Mouse (Mus musculus) neural tube, embryonic 13.5 days (tissue): Measurements from ENCODE around the gene Tmed2. TPM values are rescaled to one million over a fixed set of nuclear protein-coding genes. Genes with fewer than 3 reads are reported as not detected.
A peak's percentile ranks its signal among the peaks of the same experiment; 100 is the strongest.

ENCODE experiments used
- ATAC-seq: fragments of 200-750 bp; cut with Nextera tagmentation; 2 replicates; pipeline ENCODE4 v1.8.0; 2017; ENCODE audit warnings: low read depth, mild to moderate bottlenecking, moderate TSS enrichment, moderate library complexity
- H3K27ac ChIP-seq: fragments of 300-500 bp; sonication (generic); replicated peaks from 2 replicates; pipeline ENCODE4 v1.5.1; 2015; ENCODE audit warnings: moderate library complexity, mild to moderate bottlenecking, inconsistent platforms
- H3K27me3 ChIP-seq: fragments of 300-500 bp; sonication (generic); 2 replicates; pipeline ENCODE4 v1.6.1; 2015; ENCODE audit warnings: mild to moderate bottlenecking, inconsistent platforms
- H3K36me3 ChIP-seq: fragments of 300-500 bp; sonication (generic); 2 replicates; pipeline ENCODE4 v1.6.1; 2015; ENCODE audit warnings: mild to moderate bottlenecking, inconsistent platforms
- H3K4me1 ChIP-seq: fragments of 300-500 bp; sonication (generic); replicated peaks from 2 replicates; pipeline ENCODE4 v1.6.1; 2015; ENCODE audit warnings: inconsistent platforms
- H3K4me2 ChIP-seq: fragments of 300-500 bp; sonication (generic); 2 replicates; pipeline ENCODE4 v1.6.1; 2015; ENCODE audit warnings: inconsistent platforms, mild to moderate bottlenecking, moderate library complexity
- H3K4me3 ChIP-seq: fragments of 300-500 bp; sonication (generic); 2 replicates; pipeline ENCODE4 v1.5.1; 2015; ENCODE audit warnings: mild to moderate bottlenecking, inconsistent platforms
- H3K9ac ChIP-seq: fragments of 300-500 bp; sonication (generic); 2 replicates; pipeline ENCODE4 v1.6.1; 2015; ENCODE audit warnings: moderate library complexity, mild to moderate bottlenecking, inconsistent platforms
- H3K9me3 ChIP-seq: fragments of 300-500 bp; sonication (generic); 2 replicates; pipeline ENCODE4 v1.6.1; 2016; ENCODE audit warnings: inconsistent platforms
- WGBS: fragments of 180-500 bp; shearing (Covaris S2); methylation state at CpG from one replicate; pipeline ENCODE4 v1.1.7; 2015; 5-methylcytosine and 5-hydroxymethylcytosine counted together
- polyA plus RNA-seq: library from polyadenylated mRNA; unstranded; fragments of >200 nt; fragmentation: Nextera tagmentation; extraction: Ambion mirVana; gene quantifications from 2 replicates; pipeline ENCODE4 v1.2.1, GENCODE M21; 2015

The Tmed2 gene
- polyA plus RNA-seq, 1 experiment from 2014 or later: 359 TPM

DNA sequence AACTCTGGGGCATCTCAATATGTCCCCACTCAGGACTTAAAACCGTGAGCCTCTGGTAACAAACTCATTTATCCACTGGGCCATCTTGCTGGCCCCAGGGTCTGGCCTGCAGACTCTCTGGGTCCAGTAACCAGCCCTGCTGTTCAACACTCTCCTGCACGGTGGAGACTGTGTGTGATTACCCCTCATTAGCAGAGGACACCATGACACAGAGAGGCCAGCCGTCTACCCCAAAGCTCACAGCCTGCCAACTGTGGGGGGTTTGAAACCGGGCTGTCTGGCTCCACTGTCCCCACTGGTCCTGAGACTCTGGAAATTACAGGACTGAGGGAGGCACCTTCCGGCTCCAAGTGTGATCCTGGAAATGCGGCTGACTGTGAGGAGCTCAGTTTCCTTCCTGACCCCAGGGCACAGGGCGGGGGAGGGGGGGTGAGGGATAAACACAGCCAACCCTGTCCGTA is 11.3 kb upstream of the Tmed2 start:
- H3K27ac ChIP-seq: peak overlapping the region; percentile 38; the same call in 1 of the 2 replicates
- peak overlapping the region; percentile 81 for H3K4me2 ChIP-seq
- H3K4me3 ChIP-seq: peak overlapping the region; percentile 77
- peaks cover 38% of the 10 kb centered on the region for H3K4me1 ChIP-seq
- ATAC-seq: no peak
- H3K27me3 ChIP-seq: no peaks in the 10 kb centered on the region
- 24% methylated on average over 8 of the region's 8 CpGs for WGBS
- H3K9me3 ChIP-seq: no peaks in the 10 kb centered on the region
- peak overlapping the region; percentile 77 for H3K9ac ChIP-seq
- peaks cover 3% of the 10 kb centered on the region; the same call in 1 of the 2 replicates for H3K36me3 ChIP-seq

DNA sequence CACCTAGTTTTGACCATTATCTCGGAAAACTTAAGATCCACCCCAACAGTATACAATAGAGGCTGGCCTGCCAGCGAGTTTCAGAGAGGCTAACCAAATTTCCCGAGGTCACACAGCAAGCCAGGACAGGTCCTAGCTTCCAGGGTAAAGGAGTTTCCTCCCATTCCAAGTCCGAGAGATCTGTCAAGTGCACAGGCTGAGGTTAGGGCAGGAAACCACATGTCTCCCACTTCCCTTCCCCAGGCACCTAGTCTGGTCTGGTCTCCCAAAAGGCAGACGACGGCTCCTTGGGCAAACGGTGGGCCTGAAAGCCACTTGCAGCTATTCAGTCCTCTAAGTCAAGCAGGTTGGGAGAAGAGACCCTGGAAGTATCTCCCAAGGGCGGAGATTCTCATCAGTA is 10.8 kb upstream of the Tmed2 start:
- H3K36me3 ChIP-seq: peaks cover under 1% of the 10 kb centered on the region; the same call in 1 of the 2 replicates

DNA sequence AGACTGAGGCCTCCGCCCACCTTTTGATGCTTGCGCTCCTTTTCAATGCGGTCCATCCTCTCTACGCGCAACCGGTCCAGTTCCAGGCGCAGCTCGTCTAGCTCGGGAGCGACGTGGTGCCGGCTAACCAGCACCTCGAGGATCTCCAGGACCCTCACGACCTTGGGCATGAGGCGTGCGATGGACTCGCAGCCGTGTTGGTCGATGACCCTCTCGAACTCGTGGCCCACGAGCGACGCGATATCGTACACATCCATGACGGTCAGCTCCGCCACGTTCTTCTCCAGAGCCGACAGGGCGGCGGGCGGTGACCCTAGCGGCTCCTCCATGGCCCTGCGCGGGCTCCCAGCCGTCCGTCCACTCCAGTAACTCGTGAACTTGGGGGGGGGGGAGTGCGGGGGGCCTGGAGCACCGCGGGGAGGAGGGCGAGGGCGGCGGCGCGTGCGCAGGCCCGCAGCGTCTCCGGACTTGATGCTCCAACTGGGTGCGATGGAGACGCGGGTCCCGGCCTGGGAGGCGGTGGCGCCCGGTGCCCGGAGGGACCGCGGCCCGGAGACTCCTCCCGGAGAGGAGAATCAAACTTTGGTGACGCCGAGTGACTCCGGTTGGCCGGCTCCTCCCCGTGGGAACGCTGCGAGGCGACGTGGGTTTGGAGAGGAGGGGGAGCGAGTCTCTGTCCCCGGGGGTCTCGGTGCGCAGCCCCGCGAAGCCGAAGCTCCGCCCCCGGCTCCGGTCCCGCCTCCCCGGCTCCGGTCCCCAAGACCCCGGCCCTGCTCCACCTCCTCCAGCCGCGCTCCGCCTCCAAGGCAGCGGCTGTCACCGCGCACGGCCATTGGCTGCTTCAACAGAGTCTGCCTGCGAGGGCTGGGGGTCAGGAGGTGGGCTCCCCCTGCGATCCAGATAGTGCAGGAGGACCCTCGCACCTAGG is 9.6 kb upstream of the Tmed2 start, which contains the start of gene Rilpl1:
Rilpl1 (minus strand) TSS at position 737 of the 928 bp plus-strand sequence.
- Histone ChIP-seq H3K36me3 (no peaks in the 10 kb centered on the region), H3K9me3 (no peaks in the 10 kb centered on the region), H3K9ac (peak within 1 kb of the TSS; percentile 77), H3K27me3 (no peaks in the 10 kb centered on the region), H3K4me2 (peak within 1 kb of the TSS; percentile 81), H3K4me1 (peaks cover 38% of the 10 kb centered on the region), H3K27ac (peak within 1 kb of the TSS; percentile 84), H3K4me3 (peak within 1 kb of the TSS; percentile 77)
- ATAC-seq: peak; percentile 93
- under 1% methylated on average over 89 of the region's 96 CpGs for WGBS

More for the DNA sequence above, 10.8 kb upstream of the Tmed2 start:
- Histone ChIP-seq H3K4me3 (peak overlapping the region; percentile 77), H3K27me3 (no peaks in the 10 kb centered on the region), H3K9ac (peak overlapping the region; percentile 77), H3K4me1 (peaks cover 38% of the 10 kb centered on the region), H3K4me2 (peak overlapping the region; percentile 81), H3K27ac (no peak overlapping the region), H3K9me3 (no peaks in the 10 kb centered on the region)
- no peak for ATAC-seq
- WGBS: 63% methylated on average over 8 of the region's 8 CpGs

- Histone ChIP-seq H3K4me2 (peak overlapping the region; percentile 81), H3K27me3 (no peaks in the 10 kb centered on the region), H3K9me3 (no peaks in the 10 kb centered on the region), H3K4me1 (peaks cover 39% of the 10 kb centered on the region), H3K4me3 (peak overlapping the region; percentile 77), H3K36me3 (no peaks in the 10 kb centered on the region), H3K9ac (peak overlapping the region; percentile 77), H3K27ac (peak overlapping the region; percentile 84)
- WGBS: 15% methylated on average over 14 of the region's 14 CpGs
- ATAC-seq: peak; percentile 74
Observed at GRCm38 (mm10) chr5:124531583-124531930, 8.9 kb upstream of the Tmed2 start.

- no peaks in the 10 kb centered on the region for H3K27me3 ChIP-seq
- 0 out of 2 replicates have a peak overlapping the region, but pooled peaks have one; percentile 28 for H3K27ac ChIP-seq
- no peak overlapping the region for H3K4me3 ChIP-seq
- H3K9me3 ChIP-seq: no peaks in the 10 kb centered on the region
- 0 out of 2 replicates have a peak overlapping the region, but pooled peaks have one; percentile 81 for H3K4me2 ChIP-seq
- H3K36me3 ChIP-seq: no peaks in the 10 kb centered on the region
- no peak overlapping the region; the same call in 1 of the 2 replicates for H3K9ac ChIP-seq
- WGBS: 41% methylated on average over 7 of the region's 7 CpGs
- ATAC-seq: no peak
- H3K4me1 ChIP-seq: peaks cover 43% of the 10 kb centered on the region
Observed at GRCm38 (mm10) chr5:124532451-124532850, 8.0 kb upstream of the Tmed2 start.

GRCm38 (mm10) chr5:124535016-124535415 is 5.5 kb upstream of the Tmed2 start:
- H3K27ac ChIP-seq: no peak overlapping the region
- WGBS: 71% methylated on average over 5 of the region's 5 CpGs
- H3K36me3 ChIP-seq: no peaks in the 10 kb centered on the region
- H3K9ac ChIP-seq: no peak overlapping the region
- no peaks in the 10 kb centered on the region for H3K27me3 ChIP-seq
- peaks cover 22% of the 10 kb centered on the region for H3K4me1 ChIP-seq
- no peak for ATAC-seq
- no peak overlapping the region for H3K4me2 ChIP-seq
- no peak overlapping the region for H3K4me3 ChIP-seq
- no peaks in the 10 kb centered on the region for H3K9me3 ChIP-seq

GRCm38 (mm10) chr5:124536776-124537175 is 3.7 kb upstream of the Tmed2 start:
- Histone ChIP-seq H3K9me3 (no peaks in the 10 kb centered on the region), H3K4me1 (peaks cover 16% of the 10 kb centered on the region), H3K36me3 (no peaks in the 10 kb centered on the region), H3K4me3 (peak overlapping the region; percentile 15; the same call in 1 of the 2 replicates), H3K27me3 (no peaks in the 10 kb centered on the region), H3K9ac (peak overlapping the region; percentile 53), H3K27ac (no peak overlapping the region), H3K4me2 (peak overlapping the region; percentile 41)
- 4% methylated on average over 17 of the region's 17 CpGs for WGBS
- no peak for ATAC-seq

DNA sequence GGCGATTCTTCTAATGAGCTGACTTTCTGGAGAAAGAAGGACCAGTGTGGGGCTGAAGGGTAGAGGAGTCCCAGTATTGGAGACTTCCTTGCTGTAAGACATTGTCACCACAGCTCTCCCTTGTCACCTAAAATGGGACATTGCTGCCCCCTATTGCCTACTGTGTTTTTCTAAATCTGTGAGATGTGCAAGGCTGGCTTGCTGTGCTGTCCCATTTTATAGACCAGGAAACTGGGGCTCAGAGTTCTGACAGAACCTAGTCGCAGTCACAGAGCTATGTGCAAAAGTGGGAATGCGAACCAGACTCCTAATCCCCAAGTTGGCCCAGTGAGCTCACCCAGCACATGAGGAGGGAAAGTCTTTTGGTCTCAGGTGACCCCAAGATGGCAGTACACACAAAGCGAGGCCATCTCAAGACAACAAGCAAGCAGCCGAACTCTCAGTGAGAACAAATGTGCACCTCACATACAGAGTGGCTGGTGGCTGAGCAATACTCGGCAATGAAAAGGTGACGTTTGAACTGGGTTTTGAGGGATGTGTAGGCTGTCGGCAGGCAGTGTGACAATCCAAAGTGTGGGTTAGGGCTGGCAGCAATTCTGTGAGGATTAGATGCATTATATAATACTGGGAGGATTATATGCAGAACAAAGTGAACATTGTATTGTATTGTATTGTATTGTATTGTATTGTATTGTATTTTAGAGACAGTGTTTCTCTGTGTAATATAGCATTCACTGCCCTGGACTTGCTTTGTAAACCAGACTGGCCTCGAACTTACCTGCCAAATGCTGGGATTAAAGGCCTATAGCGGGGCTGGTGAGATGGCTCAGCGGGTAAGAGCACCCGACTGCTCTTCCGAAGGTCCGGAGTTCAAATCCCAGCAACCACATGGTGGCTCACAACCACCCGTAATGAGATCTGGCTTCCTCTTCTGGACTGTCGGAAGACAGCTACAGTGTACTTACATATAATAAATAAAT is 1.4 kb upstream of the Tmed2 start:
- WGBS: 80% methylated on average over 16 of the region's 16 CpGs
- H3K9me3 ChIP-seq: no peaks in the 10 kb centered on the region

DNA sequence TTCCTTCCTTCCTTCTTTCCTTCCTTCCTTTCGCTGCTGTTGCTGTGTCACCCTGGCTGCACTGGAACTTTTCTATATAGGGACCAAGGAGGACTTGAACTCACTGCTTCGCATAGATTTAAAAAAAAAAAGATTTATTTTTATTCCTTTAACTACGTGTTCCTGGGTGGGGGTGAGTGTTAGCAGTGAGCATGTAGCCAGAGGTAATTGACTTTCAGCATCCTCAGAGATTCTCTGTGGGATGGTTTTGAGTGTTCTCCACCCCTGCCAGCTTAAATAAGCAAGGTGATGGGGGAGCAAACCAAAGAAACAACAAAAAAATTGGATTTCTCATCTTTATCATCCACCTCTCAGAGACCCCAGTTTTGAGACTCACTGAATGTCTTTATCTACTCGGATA is 590 bp upstream of the Tmed2 start:
- Histone ChIP-seq H3K9ac (no peak overlapping the region), H3K9me3 (no peaks in the 10 kb centered on the region), H3K27ac (peak overlapping the region; percentile 70), H3K27me3 (no peaks in the 10 kb centered on the region), H3K4me3 (peak overlapping the region; percentile 87), H3K4me2 (peak overlapping the region; percentile 38), H3K4me1 (peaks cover 21% of the 10 kb centered on the region), H3K36me3 (peaks cover 18% of the 10 kb centered on the region)
- 76% methylated on average over 4 of the region's 4 CpGs for WGBS
- ATAC-seq: no peak

More for the DNA sequence above, 1.4 kb upstream of the Tmed2 start:
- Histone ChIP-seq H3K4me1 (peaks cover 21% of the 10 kb centered on the region), H3K36me3 (peaks cover 10% of the 10 kb centered on the region), H3K9ac (no peak overlapping the region), H3K4me3 (no peak overlapping the region), H3K27me3 (no peaks in the 10 kb centered on the region), H3K4me2 (no peak overlapping the region), H3K27ac (no peak overlapping the region)
- ATAC-seq: no peak

DNA sequence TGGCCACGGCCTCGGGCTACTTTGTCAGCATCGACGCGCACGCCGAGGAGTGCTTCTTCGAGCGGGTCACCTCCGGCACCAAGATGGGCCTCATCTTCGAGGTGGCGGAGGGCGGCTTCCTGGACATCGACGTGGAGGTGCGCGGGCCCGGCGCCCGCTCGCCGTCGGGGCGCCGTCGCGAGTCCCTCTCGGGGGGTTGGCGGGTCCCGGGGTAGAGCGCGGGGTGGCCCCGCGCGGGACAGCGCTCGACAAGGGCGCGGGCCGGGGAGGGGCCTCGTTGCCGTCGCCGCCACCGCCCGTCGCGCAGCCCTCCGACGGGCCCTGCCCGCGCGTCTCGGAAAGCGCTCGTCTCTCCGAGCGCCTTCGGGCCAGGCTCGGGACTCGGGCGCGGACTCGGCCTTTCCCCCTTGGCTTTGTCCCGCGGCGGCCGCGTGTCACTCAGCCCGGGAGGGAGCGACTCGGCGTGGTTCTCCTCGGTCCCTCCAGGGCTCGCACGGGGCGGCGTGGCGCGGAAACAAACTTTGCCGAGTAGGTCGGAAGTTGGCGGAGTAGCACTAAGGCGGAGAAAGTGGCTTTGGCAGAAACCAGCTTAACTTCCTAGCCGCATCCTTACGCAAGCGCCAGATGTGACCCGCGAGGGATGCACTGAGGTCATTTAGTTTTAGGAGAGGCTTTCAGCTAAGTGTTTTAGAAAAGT is 558 bp downstream of the Tmed2 start:
- Histone ChIP-seq H3K4me3 (peak overlapping the region; percentile 87), H3K4me2 (peak overlapping the region; percentile 84), H3K27ac (peak overlapping the region; percentile 86), H3K27me3 (no peaks in the 10 kb centered on the region), H3K9ac (peak overlapping the region; percentile 88), H3K9me3 (no peaks in the 10 kb centered on the region), H3K4me1 (peaks cover 21% of the 10 kb centered on the region), H3K36me3 (peaks cover 30% of the 10 kb centered on the region)
- under 1% methylated on average over 81 of the region's 89 CpGs for WGBS
- peak; percentile 78 for ATAC-seq

DNA sequence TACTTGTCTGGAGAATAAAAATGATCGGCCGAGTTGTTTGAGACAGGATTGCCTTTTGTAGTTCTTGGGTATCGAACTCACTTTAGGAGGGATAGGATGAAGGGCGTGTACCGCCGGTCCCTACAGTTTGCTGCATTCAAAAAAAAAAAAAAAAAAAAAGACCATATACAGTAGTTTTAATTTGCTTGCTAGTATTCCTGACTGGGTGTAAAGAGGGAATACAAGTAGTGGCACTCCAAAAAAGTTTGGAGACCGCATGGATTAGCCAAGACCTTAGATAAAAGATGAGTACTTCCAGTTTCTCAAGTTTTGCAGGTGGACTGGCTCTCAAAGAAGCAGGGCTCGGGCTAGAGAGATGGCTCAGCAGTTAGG is 1.1 kb downstream of the Tmed2 start:
- peak overlapping the region; percentile 84 for H3K4me2 ChIP-seq
- H3K27ac ChIP-seq: peak overlapping the region; percentile 86; the same call in 1 of the 2 replicates
- WGBS: 17% methylated on average over 8 of the region's 8 CpGs
- H3K4me3 ChIP-seq: peak overlapping the region; percentile 87
- H3K4me1 ChIP-seq: peaks cover 19% of the 10 kb centered on the region
- H3K27me3 ChIP-seq: no peaks in the 10 kb centered on the region
- no peak for ATAC-seq
- peaks cover 35% of the 10 kb centered on the region for H3K36me3 ChIP-seq
- no peaks in the 10 kb centered on the region for H3K9me3 ChIP-seq
- peak overlapping the region; percentile 88 for H3K9ac ChIP-seq
